Mouse (Mus musculus) E14TG2a.4 (cell line): ENCODE measurements at regions not wholly inside any gene's neighbourhood (a gene's known extent, or its start where the extent isn't known, plus 50 kb on each side); places are given as distances from the start of the nearest gene placed in this dataset.

Experiments
- CTCF ChIP-seq: conservative IDR thresholded peaks from 2 replicates; pipeline ENCODE4 v1.5.1; 2014; ENCODE audit warnings: low read length
- NANOG ChIP-seq: IDR thresholded peaks from 2 replicates; pipeline ENCODE4 v1.6.1; 2014; ENCODE audit warnings: borderline replicate concordance, low read length, mixed read lengths
- POU5F1 ChIP-seq: IDR thresholded peaks from 2 replicates; pipeline ENCODE4 v1.6.1; 2014; ENCODE audit warnings: low read length, borderline replicate concordance

- TF ChIP-seq CTCF (no peak), NANOG (no peak), POU5F1 (no peak)
These were observed 308.9 kb downstream of the Frk start for GRCm38 (mm10) chr10:34792099-34792498.
